Mouse (Mus musculus) hindbrain, postnatal 0 days (tissue): ENCODE measurements around the gene Gm20388. TPM values are rescaled to one million over a fixed set of nuclear protein-coding genes. Genes with fewer than 3 reads are reported as not detected.
A peak's percentile ranks its signal among the peaks of the same experiment; 100 is the strongest.

Source experiments
- ATAC-seq: fragments of 200-750 bp; cut with Nextera tagmentation; 2 replicates; pipeline ENCODE4 v1.8.0; 2017; ENCODE audit warnings: mild to moderate bottlenecking, moderate TSS enrichment, moderate library complexity
- DNase-seq: peaks from one replicate; pipeline ENCODE4 v3.0.0-alpha.2; 2015; ENCODE audit warnings: low spot score
- H3K27ac ChIP-seq: fragments of 300-500 bp; sonication (generic); 2 replicates; pipeline ENCODE4 v1.5.1; 2014; ENCODE audit warnings: mild to moderate bottlenecking
- H3K27me3 ChIP-seq: fragments of 300-500 bp; sonication (generic); 2 replicates; pipeline ENCODE4 v1.6.1; 2014; ENCODE audit warnings: low read length, mixed read lengths; ENCODE audit not compliant: insufficient read depth
- H3K36me3 ChIP-seq: fragments of 300-500 bp; sonication (generic); 2 replicates; pipeline ENCODE4 v1.6.1; 2014; ENCODE audit warnings: low read length, mixed read lengths; ENCODE audit not compliant: insufficient read depth
- H3K4me1 ChIP-seq: fragments of 300-500 bp; sonication (generic); 2 replicates; pipeline ENCODE4 v1.6.1; 2014; ENCODE audit warnings: antibody characterized with exemption, low read length, mixed read lengths; ENCODE audit not compliant: insufficient read depth
- H3K4me2 ChIP-seq: fragments of 300-500 bp; sonication (generic); 2 replicates; pipeline ENCODE4 v1.6.1; 2014; ENCODE audit warnings: low read depth, mild to moderate bottlenecking, low read length, moderate library complexity, mixed read lengths
- H3K4me3 ChIP-seq: fragments of 300-500 bp; sonication (generic); 2 replicates; pipeline ENCODE4 v1.5.1; 2014; ENCODE audit warnings: low read length
- H3K9ac ChIP-seq: fragments of 300-500 bp; sonication (generic); replicated peaks from 2 replicates; pipeline ENCODE4 v1.6.1; 2014; ENCODE audit warnings: mild to moderate bottlenecking, low read length, moderate library complexity, mixed read lengths
- H3K9me3 ChIP-seq: fragments of 300-500 bp; sonication (generic); 2 replicates; pipeline ENCODE4 v1.6.1; 2016; ENCODE audit warnings: low read length, mixed read lengths
- CTCF ChIP-seq: IDR thresholded peaks from 2 replicates; pipeline ENCODE4 v1.5.1; 2016; ENCODE audit warnings: antibody characterized with exemption, control low read depth, low read depth
- WGBS: fragments of 180-500 bp; shearing (Covaris S2); extraction: QIAGEN DNeasy Blood & Tissue Kit; methylation state at CpG from one replicate; pipeline ENCODE4 v1.1.7; 2014; 5-methylcytosine and 5-hydroxymethylcytosine counted together
- polyA plus RNA-seq: library from polyadenylated mRNA; unstranded; fragments of >200 nt; fragmentation: Nextera tagmentation; extraction: Ambion mirVana; gene quantifications from 2 replicates; pipeline ENCODE4 v1.2.1, GENCODE M21; 2015
- total RNA-seq: library from RNA; depleted of rRNA; stranded (reverse); fragments of >200 nt; gene quantifications from 2 replicates; pipeline ENCODE4 v1.2.3, GENCODE M21; 2014

Gm20388 gene
- total and polyA plus RNA-seq, 2 experiments from 2014 or later: 71.3 TPM; not detected in 1

DNA sequence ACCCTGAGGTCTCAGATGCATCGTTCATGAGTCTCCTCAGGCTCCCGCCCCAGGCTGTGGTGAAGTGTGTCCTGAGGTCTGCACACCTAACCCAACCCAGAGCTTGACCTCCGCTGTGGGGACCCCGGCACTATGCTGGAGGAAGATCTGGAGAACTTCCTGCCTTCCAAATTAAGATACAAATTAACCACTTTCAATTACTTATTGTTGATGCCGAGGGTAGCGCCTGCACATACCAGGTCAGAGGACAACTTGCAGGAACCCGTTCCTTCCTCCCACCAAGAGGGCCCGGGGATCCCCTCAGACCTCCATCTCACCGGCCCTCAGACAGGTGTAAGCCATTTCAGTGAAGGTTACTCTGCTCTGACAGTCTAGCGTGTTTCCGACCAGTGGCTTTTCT is 1796.3 kb downstream of the Gm20388 start:
- H3K27ac ChIP-seq: no peak overlapping the region
- no peak overlapping the region for H3K4me3 ChIP-seq
- H3K27me3 ChIP-seq: no peaks in the 10 kb centered on the region
- H3K36me3 ChIP-seq: no peaks in the 10 kb centered on the region
- no peaks in the 10 kb centered on the region for H3K4me1 ChIP-seq
- H3K4me2 ChIP-seq: no peak overlapping the region
- H3K9me3 ChIP-seq: no peaks in the 10 kb centered on the region
- TF ChIP-seq CTCF: no peak
- DNase-seq: no peak
- no peak for ATAC-seq
- WGBS: 82% methylated on average over 11 of the region's 11 CpGs
- no peak overlapping the region for H3K9ac ChIP-seq

GRCm38 (mm10) chr8:121708406-121708805 is 1797.8 kb downstream of the Gm20388 start:
- no peaks in the 10 kb centered on the region for H3K4me1 ChIP-seq
- 55% methylated on average over 6 of the region's 6 CpGs for WGBS
- TF ChIP-seq CTCF: no peak
- DNase-seq (no peak), ATAC-seq (no peak)
- no peaks in the 10 kb centered on the region for H3K9me3 ChIP-seq
- H3K36me3 ChIP-seq: no peaks in the 10 kb centered on the region
- H3K4me3 ChIP-seq: no peak overlapping the region
- H3K27ac ChIP-seq: no peak overlapping the region
- H3K27me3 ChIP-seq: no peaks in the 10 kb centered on the region
- H3K4me2 ChIP-seq: no peak overlapping the region
- H3K9ac ChIP-seq: no peak overlapping the region

DNA sequence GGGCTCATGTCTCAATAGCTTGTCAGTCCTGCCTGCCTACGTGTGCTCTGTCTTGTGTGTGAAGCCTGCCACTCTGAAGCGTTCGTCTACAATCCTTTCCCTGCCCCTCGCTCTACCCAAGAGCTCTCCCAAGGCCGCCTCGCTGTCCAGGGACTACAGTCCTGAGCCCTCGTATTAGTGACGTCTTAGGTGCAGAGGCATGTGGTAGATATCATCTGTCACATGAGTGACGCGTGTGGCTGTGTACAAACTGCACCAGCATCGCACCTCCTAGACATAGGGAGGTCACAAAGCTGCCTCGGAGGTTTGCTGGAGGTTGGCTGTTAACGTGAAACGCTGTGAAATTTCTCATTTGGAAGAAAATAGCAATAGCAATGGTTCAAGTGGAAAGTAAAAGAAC is 1806.9 kb downstream of the Gm20388 start:
- Histone ChIP-seq H3K4me2 (peak overlapping the region; percentile 32; the same call in 1 of the 2 replicates), H3K36me3 (no peaks in the 10 kb centered on the region), H3K9ac (no peak overlapping the region), H3K27me3 (no peaks in the 10 kb centered on the region), H3K9me3 (no peaks in the 10 kb centered on the region), H3K27ac (peak overlapping the region; percentile 57), H3K4me1 (peaks cover 9% of the 10 kb centered on the region), H3K4me3 (0 out of 2 replicates have a peak overlapping the region, but pooled peaks have one; percentile 2)
- DNase-seq (no peak), ATAC-seq (peak; percentile 75)
- no peak for TF ChIP-seq CTCF
- whole genome bisulfite sequencing: 39% methylated on average over 14 of the region's 14 CpGs

DNA sequence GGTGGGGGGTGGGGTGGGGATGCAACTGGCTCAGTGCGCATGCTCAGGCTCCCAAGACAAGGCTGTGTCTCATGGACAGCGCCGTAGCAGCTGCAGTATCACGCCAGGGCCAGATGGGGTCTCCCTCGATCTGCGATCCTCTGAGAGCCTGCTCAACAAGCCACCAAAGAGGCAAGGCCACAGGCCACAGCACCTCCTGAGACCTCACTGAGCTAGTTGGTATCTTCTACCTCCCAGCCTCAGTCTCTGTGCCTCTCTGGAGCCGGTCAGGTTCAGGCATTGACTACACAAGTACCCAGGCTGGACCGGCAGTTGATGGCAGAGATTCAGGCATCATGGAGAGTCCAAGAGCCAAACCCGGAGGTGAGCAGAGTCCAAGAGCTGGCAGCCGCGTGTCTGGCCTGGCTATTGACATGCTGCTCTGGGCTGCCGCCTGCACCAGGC is 1807.4 kb downstream of the Gm20388 start:
- DNase-seq: peak; percentile 98
- Histone ChIP-seq H3K4me2 (peak overlapping the region; percentile 32; the same call in 1 of the 2 replicates), H3K4me1 (peaks cover 9% of the 10 kb centered on the region), H3K4me3 (no peak overlapping the region), H3K27me3 (no peaks in the 10 kb centered on the region), H3K36me3 (no peaks in the 10 kb centered on the region), H3K27ac (peak overlapping the region; percentile 57; the same call in 1 of the 2 replicates), H3K9ac (no peak overlapping the region), H3K9me3 (no peaks in the 10 kb centered on the region)
- ATAC-seq: peak; percentile 94
- WGBS: 19% methylated on average over 12 of the region's 12 CpGs
- peak; percentile 99 for TF ChIP-seq CTCF

DNA sequence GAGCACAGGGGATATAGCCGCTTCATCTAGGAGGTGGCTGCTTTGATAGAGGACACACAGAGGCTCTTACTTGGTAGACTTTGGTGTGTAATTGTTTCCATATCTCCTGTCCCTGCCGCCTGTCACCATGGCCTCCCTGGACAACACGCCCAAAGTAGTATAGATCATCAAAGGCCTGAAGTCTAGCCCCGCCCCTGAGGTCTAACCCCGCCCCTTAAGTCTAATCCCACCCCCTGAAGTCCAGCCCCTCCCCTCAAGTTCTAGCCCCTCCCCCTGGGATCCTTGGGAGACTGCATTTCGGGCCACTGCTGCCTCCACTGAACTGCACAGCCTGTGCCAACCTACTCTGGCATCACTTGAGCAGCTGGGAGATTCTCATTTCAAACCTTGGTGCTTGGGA is 1808.3 kb downstream of the Gm20388 start:
- Histone ChIP-seq H3K27me3 (no peaks in the 10 kb centered on the region), H3K9ac (no peak overlapping the region), H3K4me3 (no peak overlapping the region), H3K36me3 (no peaks in the 10 kb centered on the region), H3K9me3 (no peaks in the 10 kb centered on the region), H3K4me1 (peaks cover 9% of the 10 kb centered on the region), H3K27ac (no peak overlapping the region), H3K4me2 (no peak overlapping the region)
- WGBS: 60% methylated on average over 6 of the region's 6 CpGs
- DNase-seq: no peak
- no peak for TF ChIP-seq CTCF
- no peak for ATAC-seq

GRCm38 (mm10) chr8:121721072-121721471 is 1810.4 kb downstream of the Gm20388 start:
- Histone ChIP-seq H3K27me3 (no peaks in the 10 kb centered on the region), H3K4me1 (peaks cover 9% of the 10 kb centered on the region), H3K36me3 (no peaks in the 10 kb centered on the region), H3K27ac (no peak overlapping the region), H3K4me2 (no peak overlapping the region), H3K9ac (no peak overlapping the region), H3K9me3 (no peaks in the 10 kb centered on the region), H3K4me3 (no peak overlapping the region)
- ATAC-seq: no peak
- DNase-seq: no peak
- TF ChIP-seq CTCF: no peak
- WGBS: 35% methylated on average over 6 of the region's 6 CpGs

GRCm38 (mm10) chr8:121723846-121724245 is 1813.2 kb downstream of the Gm20388 start:
- no peak for TF ChIP-seq CTCF
- 73% methylated on average over 12 of the region's 12 CpGs for WGBS
- Histone ChIP-seq H3K36me3 (no peaks in the 10 kb centered on the region), H3K4me1 (no peaks in the 10 kb centered on the region), H3K9me3 (no peaks in the 10 kb centered on the region), H3K4me3 (no peak overlapping the region), H3K27me3 (no peaks in the 10 kb centered on the region), H3K9ac (no peak overlapping the region), H3K4me2 (no peak overlapping the region), H3K27ac (no peak overlapping the region)
- no peak for DNase-seq
- peak; percentile 21; the same call in 1 of the 2 replicates for ATAC-seq
